Mouse (Mus musculus): Measurements from ENCODE around the gene Itpr2.

The Itpr2 gene

GRCm38 (mm10) chr6:146081578-146081977 is 420.4 kb downstream of the Itpr2 start:
- no peak for ATAC-seq (ENCODE audit: insufficient number of reproducible peaks, low FRiP score, low TSS enrichment)

GRCm38 (mm10) chr6:146080546-146081512 is 421.2 kb downstream of the Itpr2 start:
- no peak for ATAC-seq (ENCODE audit: insufficient number of reproducible peaks, low FRiP score, low TSS enrichment)

- 0 out of 2 replicates have a peak, but pooled peaks have one; percentile 6 for ATAC-seq (ENCODE audit: insufficient number of reproducible peaks, low FRiP score, low TSS enrichment)
Measured at GRCm38 (mm10) chr6:146079734-146080443, 422.1 kb downstream of the Itpr2 start.

DNA sequence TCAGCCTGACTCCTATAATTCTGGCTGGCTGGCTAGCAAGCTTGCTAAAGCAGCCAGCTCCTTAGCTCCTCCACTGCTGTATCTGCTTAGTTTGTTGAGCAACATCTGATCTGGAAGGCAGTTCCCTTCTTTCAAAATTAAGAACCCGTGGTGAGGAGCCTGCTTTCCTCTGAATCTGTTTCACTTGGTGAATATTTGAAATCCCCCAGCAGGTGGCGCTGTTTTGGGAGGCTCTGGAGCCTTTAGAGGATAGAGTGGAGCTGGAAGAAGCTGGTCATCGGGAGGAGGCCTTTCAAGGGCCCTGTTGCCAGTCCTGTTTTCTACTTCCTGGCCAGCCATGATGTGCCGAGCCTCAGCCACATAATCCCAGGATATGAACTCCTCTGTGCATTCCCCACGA is 422.8 kb downstream of the Itpr2 start:
- peak; percentile 60 for ATAC-seq (ENCODE audit: insufficient number of reproducible peaks, low FRiP score, low TSS enrichment)

- no peak for ATAC-seq (ENCODE audit: insufficient number of reproducible peaks, low FRiP score, low TSS enrichment)
Measured at GRCm38 (mm10) chr6:146078136-146078535, 423.9 kb downstream of the Itpr2 start.

- ATAC-seq (ENCODE audit: insufficient number of reproducible peaks, low FRiP score, low TSS enrichment) = no peak
Measured at GRCm38 (mm10) chr6:146077124-146077889, 424.7 kb downstream of the Itpr2 start.

DNA sequence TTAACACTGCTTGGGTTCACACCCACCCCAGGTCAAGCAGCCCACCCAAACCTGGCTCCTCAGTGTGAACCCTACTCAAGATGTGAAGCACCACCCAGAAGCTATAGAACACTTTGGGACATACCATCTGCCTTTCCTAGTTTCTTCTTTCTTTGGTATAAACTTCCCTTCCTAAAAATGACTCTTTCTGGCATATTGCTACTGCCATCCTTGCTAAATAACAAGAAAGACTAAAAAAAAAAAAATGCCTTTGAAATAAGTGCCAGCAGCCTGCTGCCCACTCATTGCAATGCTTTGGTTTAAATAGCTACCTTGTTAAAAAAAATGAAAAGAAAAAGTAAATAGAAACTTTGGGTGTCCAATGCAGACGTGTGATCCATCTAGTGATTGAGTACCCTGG is 429.2 kb downstream of the Itpr2 start:
- no peak for ATAC-seq (ENCODE audit: insufficient number of reproducible peaks, low FRiP score, low TSS enrichment)

DNA sequence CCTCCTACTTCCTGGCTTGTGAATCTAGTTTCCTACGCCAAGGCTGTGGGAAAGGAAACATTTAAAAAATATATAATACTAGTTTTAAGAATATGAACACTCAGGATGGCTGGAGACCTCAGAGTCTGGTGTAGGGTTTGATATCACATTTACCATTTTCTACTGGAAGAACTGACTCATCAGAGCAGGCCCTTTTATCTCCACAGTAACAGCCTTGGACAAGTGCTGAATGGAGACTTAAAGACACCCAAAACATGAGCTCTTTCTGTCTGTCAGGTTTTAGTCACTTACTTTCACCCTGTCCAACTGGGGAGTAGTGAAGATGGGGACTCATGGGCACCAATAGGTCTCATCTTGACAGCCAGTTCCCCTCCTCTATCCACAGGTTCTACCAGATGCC is 430.1 kb downstream of the Itpr2 start:
- no peak for ATAC-seq (ENCODE audit: insufficient number of reproducible peaks, low FRiP score, low TSS enrichment)
